Mouse (Mus musculus) forebrain, embryonic 13.5 days (tissue): Measurements from ENCODE around the gene Hps6. TPM values are rescaled to one million over a fixed set of nuclear protein-coding genes. Genes with fewer than 3 reads are reported as not detected.
A peak's percentile ranks its signal among the peaks of the same experiment; 100 is the strongest.
"Not testable (repeated sequence)": the region's sequence is repeated elsewhere in the genome, so short reads cannot be mapped to it uniquely, and the experiment has no call there.

Source experiments
- ATAC-seq: fragments of 200-750 bp; cut with Nextera tagmentation; 2 replicates; pipeline ENCODE4 v1.8.0; 2017
- H3K27ac ChIP-seq: fragments of 300-500 bp; sonication (generic); 2 replicates; pipeline ENCODE4 v1.5.1; 2015; ENCODE audit warnings: inconsistent platforms, mild to moderate bottlenecking, moderate library complexity
- H3K27me3 ChIP-seq: fragments of 300-500 bp; sonication (generic); 2 replicates; pipeline ENCODE4 v1.6.1; 2015; ENCODE audit warnings: mild to moderate bottlenecking, inconsistent platforms
- H3K36me3 ChIP-seq: fragments of 300-500 bp; sonication (generic); 2 replicates; pipeline ENCODE4 v1.6.1; 2015; ENCODE audit warnings: mild to moderate bottlenecking, inconsistent platforms; ENCODE audit not compliant: poor library complexity, severe bottlenecking
- H3K4me1 ChIP-seq: fragments of 300-500 bp; sonication (generic); 2 replicates; pipeline ENCODE4 v1.6.1; 2015; ENCODE audit warnings: inconsistent platforms
- H3K4me2 ChIP-seq: fragments of 300-500 bp; sonication (generic); 2 replicates; pipeline ENCODE4 v1.6.1; 2015; ENCODE audit warnings: inconsistent platforms, mild to moderate bottlenecking, moderate library complexity
- H3K4me3 ChIP-seq: fragments of 300-500 bp; sonication (generic); 2 replicates; pipeline ENCODE4 v1.5.1; 2015; ENCODE audit warnings: mild to moderate bottlenecking, inconsistent platforms
- H3K9ac ChIP-seq: fragments of 300-500 bp; sonication (generic); 2 replicates; pipeline ENCODE4 v1.6.1; 2015; ENCODE audit warnings: mild to moderate bottlenecking, inconsistent platforms
- H3K9me3 ChIP-seq: fragments of 300-500 bp; sonication (generic); replicated peaks from 2 replicates; pipeline ENCODE4 v1.6.1; 2016; ENCODE audit warnings: inconsistent platforms
- WGBS: fragments of 180-500 bp; shearing (Covaris S2); methylation state at CpG from one replicate; pipeline ENCODE4 v1.1.7; 2015; 5-methylcytosine and 5-hydroxymethylcytosine counted together
- polyA plus RNA-seq: library from polyadenylated mRNA; unstranded; fragments of >200 nt; fragmentation: Nextera tagmentation; extraction: Ambion mirVana; gene quantifications from 2 replicates; pipeline ENCODE4 v1.2.1, GENCODE M21; 2015

The Hps6 gene
- 1.6 and 1.9 TPM in 2 replicates for polyA plus RNA-seq

- Histone ChIP-seq H3K27ac (no peak within 1 kb of the TSS), H3K9ac (peak within 1 kb of the TSS; percentile 71), H3K9me3 (no peaks in the 10 kb centered on the region), H3K4me3 (peak within 1 kb of the TSS; percentile 51), H3K4me2 (peak within 1 kb of the TSS; percentile 82), H3K4me1 (peaks cover 15% of the 10 kb centered on the region), H3K36me3 (no peaks in the 10 kb centered on the region), H3K27me3 (peaks cover 19% of the 10 kb centered on the region)
- ATAC-seq, result peak; percentile 47
- WGBS, result 1% methylated on average over 70 of the region's 70 CpGs
Measured at GRCm38 (mm10) chr19:46003371-46004226, at the start of gene Hps6. TSS of gene Hps6 (plus strand) at chr19:46003508.

GRCm38 (mm10) chr19:45956736-45957135 lies 46.6 kb upstream of the Hps6 start:
- WGBS, result 92% methylated on average over 7 of the region's 7 CpGs
- H3K4me3 ChIP-seq, result no peak overlapping the region
- no peak for ATAC-seq
- peaks cover 32% of the 10 kb centered on the region for H3K36me3 ChIP-seq
- H3K9me3 ChIP-seq, result no peaks in the 10 kb centered on the region
- H3K4me2 ChIP-seq, result no peak overlapping the region
- H3K27me3 ChIP-seq, result no peaks in the 10 kb centered on the region
- H3K4me1 ChIP-seq, result no peaks in the 10 kb centered on the region
- no peak overlapping the region for H3K27ac ChIP-seq
- no peak overlapping the region for H3K9ac ChIP-seq

GRCm38 (mm10) chr19:45960770-45961169 lies 42.5 kb upstream of the Hps6 start:
- H3K4me2 ChIP-seq, result no peak overlapping the region
- 29% methylated on average over 5 of the region's 5 CpGs for WGBS
- no peak overlapping the region for H3K9ac ChIP-seq
- no peak overlapping the region for H3K4me3 ChIP-seq
- no peak for ATAC-seq
- no peaks in the 10 kb centered on the region for H3K4me1 ChIP-seq
- H3K27ac ChIP-seq, result no peak overlapping the region
- H3K27me3 ChIP-seq, result no peaks in the 10 kb centered on the region
- peaks cover 54% of the 10 kb centered on the region for H3K36me3 ChIP-seq
- H3K9me3 ChIP-seq, result no peaks in the 10 kb centered on the region

GRCm38 (mm10) chr19:45984379-45984778 lies 18.9 kb upstream of the Hps6 start:
- Histone ChIP-seq H3K27ac (no peak overlapping the region), H3K27me3 (no peaks in the 10 kb centered on the region), H3K9me3 (no peaks in the 10 kb centered on the region), H3K9ac (no peak overlapping the region), H3K36me3 (peaks cover 8% of the 10 kb centered on the region), H3K4me1 (no peaks in the 10 kb centered on the region), H3K4me2 (no peak overlapping the region), H3K4me3 (no peak overlapping the region)
- ATAC-seq, result no peak

DNA sequence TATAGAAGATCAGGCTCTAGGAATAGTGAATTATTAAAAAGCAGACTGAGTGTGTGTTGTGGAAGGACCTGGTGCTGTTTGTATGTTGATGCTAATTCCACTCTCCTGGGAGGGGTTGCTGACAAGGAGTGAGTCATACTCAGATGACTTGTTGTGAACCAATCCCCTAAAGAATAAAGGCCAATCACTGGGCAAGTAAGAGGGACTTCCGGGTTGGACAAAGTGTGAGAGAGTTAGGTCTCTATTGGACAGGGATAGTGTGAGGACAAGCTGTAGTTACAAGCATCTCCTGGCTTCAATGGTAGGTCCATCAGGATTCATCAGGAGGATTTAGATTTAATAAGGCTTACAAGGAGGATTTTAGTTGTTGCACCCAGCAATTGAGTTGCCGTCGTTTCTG lies 15.1 kb upstream of the Hps6 start:
- no peak for ATAC-seq
- no peak overlapping the region for H3K4me3 ChIP-seq
- no peaks in the 10 kb centered on the region for H3K4me1 ChIP-seq
- H3K36me3 ChIP-seq, result peaks cover 5% of the 10 kb centered on the region; the same call in 1 of the 2 replicates
- WGBS, result 95% methylated on average over 3 of the region's 3 CpGs
- no peak overlapping the region for H3K27ac ChIP-seq
- no peak overlapping the region for H3K9ac ChIP-seq
- H3K4me2 ChIP-seq, result no peak overlapping the region
- no peaks in the 10 kb centered on the region for H3K27me3 ChIP-seq
- no peaks in the 10 kb centered on the region for H3K9me3 ChIP-seq

DNA sequence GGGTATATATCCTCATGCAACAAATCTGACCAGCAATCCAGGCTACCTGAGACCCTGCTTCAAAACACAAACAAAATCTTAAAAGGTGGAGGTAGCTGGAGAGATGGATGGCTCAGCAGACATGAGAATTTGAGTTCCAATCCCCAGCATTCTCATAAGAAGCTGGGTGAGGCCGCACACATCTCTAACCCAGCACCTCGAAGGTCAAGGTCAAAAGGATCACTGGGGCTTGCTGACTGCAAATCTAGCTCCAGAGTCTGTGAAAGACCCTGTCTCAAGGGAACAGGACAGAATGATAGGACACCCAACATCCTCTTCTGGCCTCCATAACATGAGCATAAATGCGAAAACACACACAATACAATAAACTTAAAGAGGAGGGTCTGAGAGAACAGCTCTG lies 12.1 kb upstream of the Hps6 start:
- Histone ChIP-seq H3K4me3 (no peak overlapping the region), H3K27ac (no peak overlapping the region), H3K9me3 (peaks cover 10% of the 10 kb centered on the region), H3K36me3 (peaks cover 12% of the 10 kb centered on the region; the same call in 1 of the 2 replicates), H3K4me1 (no peaks in the 10 kb centered on the region), H3K9ac (no peak overlapping the region), H3K4me2 (no peak overlapping the region), H3K27me3 (no peaks in the 10 kb centered on the region)
- no peak for ATAC-seq
- 93% methylated on average over 3 of the region's 3 CpGs for WGBS

DNA sequence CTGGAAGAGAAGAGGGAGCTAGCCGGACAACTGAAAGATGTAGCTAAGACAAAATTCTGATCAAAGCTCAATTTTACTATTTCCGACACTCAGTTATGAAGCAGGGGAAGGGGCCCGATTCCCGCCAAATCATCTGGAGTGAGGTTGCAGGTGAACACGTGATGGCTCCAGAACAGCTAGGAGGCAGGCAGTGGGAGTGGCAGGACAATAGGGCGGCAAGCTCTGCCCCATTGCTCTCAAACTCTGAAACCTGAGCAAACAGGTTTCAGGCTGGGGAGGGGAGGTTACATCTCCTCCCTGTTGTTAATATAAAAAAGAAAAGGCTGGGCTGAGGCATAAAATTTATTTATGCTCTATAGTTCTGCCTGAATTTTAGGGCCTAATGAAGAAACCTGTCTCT lies 9.9 kb upstream of the Hps6 start:
- not testable (repeated sequence) for ATAC-seq
- 91% methylated on average over 6 of the region's 6 CpGs for WGBS

DNA sequence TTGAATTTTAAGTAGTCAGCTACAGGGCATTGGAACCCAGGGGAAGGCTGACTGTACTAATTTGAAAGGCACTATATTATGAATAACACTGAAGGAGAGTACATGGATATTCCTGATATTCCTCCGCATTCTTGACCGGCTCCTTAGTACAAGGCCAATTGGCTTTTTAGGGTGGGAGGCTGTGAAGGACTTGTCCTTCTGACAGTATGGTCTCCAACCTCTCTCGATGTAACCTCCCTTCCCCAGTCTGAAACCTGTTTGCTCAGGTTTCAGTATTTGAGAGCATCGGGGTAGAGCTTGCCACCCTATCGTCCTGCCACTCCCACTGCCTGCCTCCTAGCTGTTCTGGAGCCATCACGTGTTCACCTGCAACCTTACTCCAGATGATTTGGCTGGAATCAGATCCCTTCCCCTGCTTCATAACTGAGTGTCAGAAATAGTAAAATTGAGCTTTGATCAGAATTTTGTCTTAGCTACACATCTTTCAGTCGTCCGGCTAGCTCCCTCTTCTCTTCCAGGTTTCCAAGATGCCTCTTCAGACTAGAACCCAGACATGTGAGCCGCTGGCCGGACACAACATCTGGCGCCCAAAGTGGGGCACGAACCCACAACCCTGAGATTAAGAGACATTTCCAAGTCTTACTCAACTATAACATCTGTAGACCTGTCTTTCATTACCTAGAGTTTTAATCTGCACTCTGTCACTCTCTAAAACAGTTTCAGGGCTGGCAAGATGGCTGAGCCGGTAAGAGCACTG lies 9.1 kb upstream of the Hps6 start:
- H3K27me3 ChIP-seq, result no peaks in the 10 kb centered on the region
- no peak overlapping the region for H3K4me3 ChIP-seq
- H3K36me3 ChIP-seq, result 0 out of 2 replicates have a peak, but pooled peaks cover 7% of the 10 kb centered on the region
- H3K27ac ChIP-seq, result no peak overlapping the region
- H3K9ac ChIP-seq, result no peak overlapping the region
- H3K4me1 ChIP-seq, result peaks cover 15% of the 10 kb centered on the region
- peaks cover 10% of the 10 kb centered on the region for H3K9me3 ChIP-seq
- H3K4me2 ChIP-seq, result no peak overlapping the region
- ATAC-seq, result no peak
- 97% methylated on average over 13 of the region's 13 CpGs for WGBS

More for the DNA sequence above, 9.9 kb upstream of the Hps6 start:
- H3K27ac ChIP-seq, H3K4me1 ChIP-seq, H3K9ac ChIP-seq, H3K4me3 ChIP-seq, H3K36me3 ChIP-seq, H3K27me3 ChIP-seq, H3K4me2 ChIP-seq: not testable (repeated sequence)
- peaks cover 10% of the 10 kb centered on the region for H3K9me3 ChIP-seq

DNA sequence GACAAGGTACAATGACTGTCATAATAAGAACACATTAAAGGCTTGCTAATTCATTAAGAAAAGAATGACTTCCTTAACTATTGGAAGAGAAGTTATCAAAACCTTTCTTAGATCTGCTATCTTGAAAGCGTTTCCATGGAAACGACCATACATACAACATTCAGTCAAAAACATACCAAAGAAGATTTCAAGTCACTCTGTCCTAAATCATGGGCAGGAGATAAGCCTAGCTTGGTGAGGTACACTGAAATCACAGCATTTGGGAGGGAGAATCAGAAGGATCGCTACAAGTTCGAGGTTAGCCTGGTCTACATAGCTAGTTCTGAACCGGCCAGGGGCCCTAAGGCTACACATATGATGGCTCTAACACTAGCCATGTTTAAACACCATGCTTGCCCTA lies 5.9 kb upstream of the Hps6 start:
- ATAC-seq, result no peak

GRCm38 (mm10) chr19:45997785-45998693 lies 5.3 kb upstream of the Hps6 start, which contains the start of gene Armh3:
TSS of gene Armh3 (minus strand) at chr19:45998488.
- Histone ChIP-seq H3K4me2 (peak within 1 kb of the TSS; percentile 73), H3K9me3 (peaks cover 10% of the 10 kb centered on the region), H3K27ac (peak within 1 kb of the TSS; percentile 90), H3K4me3 (peak within 1 kb of the TSS; percentile 87), H3K9ac (peak within 1 kb of the TSS; percentile 89), H3K36me3 (0 out of 2 replicates have a peak, but pooled peaks cover 7% of the 10 kb centered on the region), H3K27me3 (peaks cover 4% of the 10 kb centered on the region; the same call in 1 of the 2 replicates), H3K4me1 (peaks cover 15% of the 10 kb centered on the region)
- ATAC-seq, result peak; percentile 96
- WGBS, result 2% methylated on average over 72 of the region's 76 CpGs

More for the DNA sequence above, 5.9 kb upstream of the Hps6 start:
- H3K4me3 ChIP-seq, result peak overlapping the region; percentile 87
- H3K9me3 ChIP-seq, result peaks cover 10% of the 10 kb centered on the region
- peak overlapping the region; percentile 73 for H3K4me2 ChIP-seq
- H3K36me3 ChIP-seq, result 0 out of 2 replicates have a peak, but pooled peaks cover 7% of the 10 kb centered on the region
- no peak overlapping the region for H3K27ac ChIP-seq
- peak overlapping the region; percentile 89 for H3K9ac ChIP-seq
- peaks cover 4% of the 10 kb centered on the region; the same call in 1 of the 2 replicates for H3K27me3 ChIP-seq
- WGBS, result 67% methylated on average over 5 of the region's 5 CpGs
- peaks cover 15% of the 10 kb centered on the region for H3K4me1 ChIP-seq

- Histone ChIP-seq H3K4me3 (peak overlapping the region; percentile 87), H3K36me3 (0 out of 2 replicates have a peak, but pooled peaks cover 7% of the 10 kb centered on the region), H3K9ac (peak overlapping the region; percentile 89), H3K4me1 (peaks cover 18% of the 10 kb centered on the region), H3K9me3 (peaks cover 9% of the 10 kb centered on the region), H3K27me3 (peaks cover 9% of the 10 kb centered on the region; the same call in 1 of the 2 replicates), H3K27ac (no peak overlapping the region), H3K4me2 (peak overlapping the region; percentile 73)
- peak; percentile 20; the same call in 1 of the 2 replicates for ATAC-seq
- 12% methylated on average over 8 of the region's 8 CpGs for WGBS
Measured at GRCm38 (mm10) chr19:45998694-45999217, 4.6 kb upstream of the Hps6 start.
